Mouse (Mus musculus) spleen, adult 2 months (tissue): Measurements from ENCODE around the gene Scml4.

Experiments used
- CTCF ChIP-seq: fragments of 200-500 bp; IDR thresholded peaks from 2 replicates; pipeline ENCODE4 v1.5.1; 2011; ENCODE audit warnings: mild to moderate bottlenecking, inconsistent platforms; ENCODE audit not compliant: insufficient read depth, insufficient read length, insufficient replicate concordance; ENCODE audit errors: extremely low read depth
- POLR2A ChIP-seq: fragments of 200-500 bp; IDR thresholded peaks from 2 replicates; pipeline ENCODE4 v1.6.1; 2011; ENCODE audit warnings: low read depth, low read length, inconsistent platforms

- TF ChIP-seq CTCF (peak; percentile 34; the same call in 1 of the 2 replicates), POLR2A (no peak)
Measured at GRCm38 (mm10) chr10:42972504-42973172, 112.5 kb downstream of the Scml4 start.
